21 mouse cellular contexts compared by ENCODE assay signal in genomic region chr14:121613490-121613889, GRCm38 (mm10).
DNase-seq lines count a peak whose midpoint lies in the region; ATAC-seq and TF ChIP-seq lines count a peak whose summit lies in the region.
"Had no signal": no experiment of that assay in that cellular context is flagged by ENCODE, and none has a peak within 500 bp of the region (broad histone marks: within the 10 kb centered on the region; RNA-seq: fewer than 3 reads in every experiment).

No protein-coding gene starts in this region.

- H3K4me2 ChIP-seq in forebrain, postnatal 0 days (ENCODE audit: low read depth), result no peak overlapping the region
- no peak overlapping the region for H3K4me2 ChIP-seq in forebrain, embryonic 11.5 days (ENCODE audit: low read depth, low read length, severe bottlenecking)
- no peak overlapping the region for H3K4me2 ChIP-seq in hindbrain, embryonic 16.5 days (ENCODE audit: low read length)
- no peak overlapping the region for H3K4me2 ChIP-seq in hindbrain, embryonic 11.5 days (replicated peaks; ENCODE audit: low read depth, low read length)
- H3K4me2 ChIP-seq: embryonic facial prominence, embryonic 15.5 days; forebrain, embryonic 15.5 days; heart, embryonic 12.5 days; hindbrain, embryonic 12.5 days had no signal

- no peak for DNase-seq in forebrain, postnatal 0 days
- no peak for DNase-seq in forebrain, embryonic 11.5 days (ENCODE audit: low spot score)
- no peak for DNase-seq in hindbrain, embryonic 11.5 days (ENCODE audit: low spot score)
- DNase-seq in testis, postnatal 14 days (ENCODE audit: low spot score), result peak; percentile 63
- no peak for DNase-seq in testis, postnatal 10 days (ENCODE audit: low spot score)
- DNase-seq in spleen, postnatal 10 days (ENCODE audit: low spot score in 2 of 2), result no peak
- DNase-seq: adrenal gland, postnatal 14 days; cerebellum, postnatal 10 days; embryo, embryonic 11 days; gastrocnemius, postnatal 10 days had no signal

- WGBS in forebrain, postnatal 0 days, result 59% methylated on average over 3 of the region's 3 CpGs
- WGBS in forebrain, embryonic 11.5 days, result 87% methylated on average over 3 of the region's 3 CpGs
- 76% methylated on average over 3 of the region's 3 CpGs for WGBS in hindbrain, embryonic 16.5 days
- 86% methylated on average over 3 of the region's 3 CpGs for WGBS in hindbrain, embryonic 11.5 days

- peaks cover 13% of the 10 kb centered on the region for H3K36me3 ChIP-seq in forebrain, postnatal 0 days (ENCODE audit: insufficient read depth)
- no peaks in the 10 kb centered on the region for H3K36me3 ChIP-seq in forebrain, embryonic 11.5 days (ENCODE audit: control insufficient read depth, insufficient read depth, low read length)
- H3K36me3 ChIP-seq in hindbrain, embryonic 16.5 days (ENCODE audit: control insufficient read depth, insufficient read depth, low read length), result no peaks in the 10 kb centered on the region
- H3K36me3 ChIP-seq in hindbrain, embryonic 11.5 days (ENCODE audit: control insufficient read depth, insufficient read depth, low read length), result no peaks in the 10 kb centered on the region
- H3K36me3 ChIP-seq: embryonic facial prominence, embryonic 15.5 days; forebrain, embryonic 10.5 days; heart, embryonic 12.5 days; hindbrain, embryonic 12.5 days had no signal

- H3K9ac ChIP-seq in forebrain, postnatal 0 days, result no peak overlapping the region
- H3K9ac ChIP-seq in forebrain, embryonic 11.5 days (ENCODE audit: low read length), result no peak overlapping the region
- no peak overlapping the region for H3K9ac ChIP-seq in hindbrain, embryonic 16.5 days (ENCODE audit: low read depth, low read length)
- no peak overlapping the region for H3K9ac ChIP-seq in hindbrain, embryonic 11.5 days (ENCODE audit: low read depth, low read length)
- H3K9ac ChIP-seq: embryonic facial prominence, embryonic 15.5 days; forebrain, embryonic 15.5 days; heart, embryonic 12.5 days; hindbrain, embryonic 12.5 days had no signal

- H3K4me1 ChIP-seq in forebrain, postnatal 0 days (ENCODE audit: insufficient read depth), result no peaks in the 10 kb centered on the region
- H3K4me1 ChIP-seq in forebrain, embryonic 11.5 days (replicated peaks; ENCODE audit: control insufficient read depth, insufficient read depth, low read length), result no peaks in the 10 kb centered on the region
- H3K4me1 ChIP-seq in hindbrain, embryonic 16.5 days (ENCODE audit: control insufficient read depth, insufficient read depth, low read depth, low read length), result no peaks in the 10 kb centered on the region
- no peaks in the 10 kb centered on the region for H3K4me1 ChIP-seq in hindbrain, embryonic 11.5 days (replicated peaks; ENCODE audit: control insufficient read depth, insufficient read depth, low read length)
- H3K4me1 ChIP-seq: embryonic facial prominence, embryonic 15.5 days had no signal

- no peaks in the 10 kb centered on the region for H3K9me3 ChIP-seq in forebrain, postnatal 0 days (ENCODE audit: low read length)
- H3K9me3 ChIP-seq in forebrain, embryonic 11.5 days (ENCODE audit: control insufficient read depth, low read length), result no peaks in the 10 kb centered on the region
- H3K9me3 ChIP-seq in hindbrain, embryonic 16.5 days (ENCODE audit: control insufficient read depth, low read length), result no peaks in the 10 kb centered on the region
- H3K9me3 ChIP-seq in hindbrain, embryonic 11.5 days (ENCODE audit: control insufficient read depth, low read length), result no peaks in the 10 kb centered on the region
- H3K9me3 ChIP-seq: embryonic facial prominence, embryonic 15.5 days; forebrain, embryonic 10.5 days; forebrain, embryonic 15.5 days; heart, embryonic 12.5 days; hindbrain, embryonic 12.5 days had no signal

- ATAC-seq in forebrain, postnatal 0 days, result peak; percentile 30
- no peak for ATAC-seq in forebrain, embryonic 11.5 days (replicated peaks; ENCODE audit: low FRiP score)
- ATAC-seq in hindbrain, embryonic 16.5 days, result 0 out of 2 replicates have a peak, but pooled peaks have one; percentile 37
- no peak for ATAC-seq in hindbrain, embryonic 11.5 days (ENCODE audit: low FRiP score)
- ATAC-seq: activated CD4-positive, CD25-positive, alpha-beta regulatory T cell, adult 4 months; forebrain, embryonic 15.5 days; Patski had no signal

- no peak for TF ChIP-seq CTCF in forebrain, postnatal 0 days (IDR thresholded peaks at IDR 0.05; ENCODE audit: low read depth)

- H3K27ac ChIP-seq in forebrain, postnatal 0 days (ENCODE audit: low read depth, low read length), result 0 out of 2 replicates have a peak overlapping the region, but pooled peaks have one; percentile 29
- no peak overlapping the region for H3K27ac ChIP-seq in forebrain, embryonic 11.5 days (ENCODE audit: low read depth, low read length)
- H3K27ac ChIP-seq in hindbrain, embryonic 16.5 days (ENCODE audit: low read depth, low read length), result no peak overlapping the region
- H3K27ac ChIP-seq in hindbrain, embryonic 11.5 days (ENCODE audit: low read depth, low read length), result no peak overlapping the region
- H3K27ac ChIP-seq: embryonic facial prominence, embryonic 15.5 days; forebrain, embryonic 10.5 days; forebrain, embryonic 15.5 days; hindbrain, embryonic 12.5 days; hindbrain, postnatal 0 days had no signal

- H3K27me3 ChIP-seq in forebrain, postnatal 0 days (ENCODE audit: insufficient read depth, low read length), result no peaks in the 10 kb centered on the region
- H3K27me3 ChIP-seq in forebrain, embryonic 11.5 days (ENCODE audit: control insufficient read depth, insufficient read depth, low read length), result no peaks in the 10 kb centered on the region
- H3K27me3 ChIP-seq in hindbrain, embryonic 16.5 days (replicated peaks; ENCODE audit: control insufficient read depth, insufficient read depth, low read length), result no peaks in the 10 kb centered on the region
- no peaks in the 10 kb centered on the region for H3K27me3 ChIP-seq in hindbrain, embryonic 11.5 days (ENCODE audit: control insufficient read depth, insufficient read depth, low read length)
- H3K27me3 ChIP-seq: CH12.LX; embryonic facial prominence, embryonic 15.5 days; forebrain, embryonic 15.5 days; heart, embryonic 12.5 days; hindbrain, embryonic 12.5 days; Patski had no signal

- H3K4me3 ChIP-seq in forebrain, postnatal 0 days (ENCODE audit: low read depth, low read length), result no peak overlapping the region
- H3K4me3 ChIP-seq in forebrain, embryonic 11.5 days (ENCODE audit: low read depth, low read length), result no peak overlapping the region
- H3K4me3 ChIP-seq in hindbrain, embryonic 16.5 days (ENCODE audit: low read length), result no peak overlapping the region
- H3K4me3 ChIP-seq in hindbrain, embryonic 11.5 days (ENCODE audit: low read depth, low read length), result no peak overlapping the region
- H3K4me3 ChIP-seq: embryonic facial prominence, embryonic 15.5 days; erythroblast, embryonic 14.5 days; forebrain, embryonic 10.5 days; forebrain, embryonic 15.5 days; heart, embryonic 12.5 days; hindbrain, embryonic 12.5 days had no signal

Comparison
In these comparisons a context has a peak if more than half of its experiments do, and no peak if none do; other contexts are left out.
1. ATAC-seq: peak in forebrain, postnatal 0 days (single experiment) and hindbrain, embryonic 16.5 days (single experiment); none in forebrain, embryonic 11.5 days (single experiment) and hindbrain, embryonic 11.5 days (single experiment).